Mouse (Mus musculus) thymus, postnatal 0 days (tissue): ENCODE data around the gene Rassf1. TPM values are rescaled to one million over a fixed set of nuclear protein-coding genes. Genes with fewer than 3 reads are reported as not detected.
"Not testable (repeated sequence)": the region's sequence is repeated elsewhere in the genome, so short reads cannot be mapped to it uniquely, and the experiment has no call there.

Experiments
- DNase-seq: peaks from one replicate; pipeline ENCODE4 v3.0.0-alpha.2; 2015; ENCODE audit warnings: low spot score
- polyA plus RNA-seq: library from polyadenylated mRNA; unstranded; fragments of >200 nt; fragmentation: Nextera tagmentation; extraction: Ambion mirVana; gene quantifications from 2 replicates; pipeline ENCODE4 v1.2.1, GENCODE M21; 2015

The Rassf1 gene
- polyA plus RNA-seq, 1 experiment from 2014 or later: 56.2 TPM

- DNase-seq: no peak
Measured at GRCm38 (mm10) chr9:107555701-107556100, 4.3 kb downstream of the Rassf1 start.

GRCm38 (mm10) chr9:107556346-107556745 lies 5.0 kb downstream of the Rassf1 start:
- DNase-seq: no peak

GRCm38 (mm10) chr9:107563029-107563581 lies 11.8 kb downstream of the Rassf1 start, which contains the start of gene Tusc2:
Gene Tusc2 (plus strand): TSS chr9:107563255.
- peak; percentile 92 for DNase-seq

GRCm38 (mm10) chr9:107565556-107565955 lies 14.2 kb downstream of the Rassf1 start:
- DNase-seq: peak; percentile 44

GRCm38 (mm10) chr9:107566041-107566709 lies 14.8 kb downstream of the Rassf1 start:
- peak; percentile 69 for DNase-seq

- no peak for DNase-seq
Measured at GRCm38 (mm10) chr9:107566855-107567254, 15.5 kb downstream of the Rassf1 start.

- DNase-seq: no peak
Measured at GRCm38 (mm10) chr9:107567702-107568319, 16.5 kb downstream of the Rassf1 start, which contains the start of gene Hyal2. Gene Hyal2 (plus strand): TSS chr9:107567945.

- DNase-seq: peak; percentile 84
Measured at GRCm38 (mm10) chr9:107568331-107569261, 17.2 kb downstream of the Rassf1 start.

- no peak for DNase-seq
Measured at GRCm38 (mm10) chr9:107569270-107569669, 17.9 kb downstream of the Rassf1 start.

GRCm38 (mm10) chr9:107570016-107570415 lies 18.7 kb downstream of the Rassf1 start:
- no peak for DNase-seq

GRCm38 (mm10) chr9:107570845-107571244 lies 19.5 kb downstream of the Rassf1 start:
- no peak for DNase-seq

GRCm38 (mm10) chr9:107571534-107572326 lies 20.4 kb downstream of the Rassf1 start:
- DNase-seq: no peak

GRCm38 (mm10) chr9:107572327-107572662 lies 20.9 kb downstream of the Rassf1 start:
- no peak for DNase-seq

- DNase-seq: not testable (repeated sequence)
Measured at GRCm38 (mm10) chr9:107573774-107574173, 22.4 kb downstream of the Rassf1 start.

- no peak for DNase-seq
Measured at GRCm38 (mm10) chr9:107575579-107576356, 24.4 kb downstream of the Rassf1 start.

- DNase-seq: no peak
Measured at GRCm38 (mm10) chr9:107576357-107577107, 25.2 kb downstream of the Rassf1 start, which contains the start of gene Hyal1. Gene Hyal1 (plus strand): TSS chr9:107576927.

GRCm38 (mm10) chr9:107577871-107578270 lies 26.5 kb downstream of the Rassf1 start:
- no peak for DNase-seq

GRCm38 (mm10) chr9:107578587-107578986 lies 27.2 kb downstream of the Rassf1 start, which contains the start of gene Naa80:
Gene Naa80 (plus strand): TSS chr9:107578887.
- DNase-seq: no peak
